Mouse (Mus musculus) bone marrow, adult 2 months (tissue): ENCODE results near the gene Peak1. TPM values are rescaled to one million over a fixed set of nuclear protein-coding genes. Genes with fewer than 3 reads are reported as not detected.

ENCODE experiments used
- H3K27ac ChIP-seq: fragments of 200-500 bp; 2 replicates; pipeline ENCODE4 v1.5.1; 2012; ENCODE audit warnings: low read depth, mild to moderate bottlenecking, control low read depth, inconsistent platforms, low read length; ENCODE audit not compliant: control insufficient read depth, poor library complexity, insufficient read depth
- H3K4me1 ChIP-seq: fragments of 200-500 bp; 2 replicates; pipeline ENCODE4 v1.6.1; 2011; ENCODE audit warnings: low read length; ENCODE audit not compliant: control insufficient read depth, insufficient read depth
- H3K4me3 ChIP-seq: fragments of 200-500 bp; replicated peaks from 2 replicates; pipeline ENCODE3; 2011; ENCODE audit warnings: mild to moderate bottlenecking, low read depth, low read length, control low read depth; ENCODE audit not compliant: control insufficient read depth
- CTCF ChIP-seq: fragments of 200-500 bp; IDR thresholded peaks from 2 replicates; pipeline ENCODE4 v1.5.1; 2011; ENCODE audit warnings: low read length, control low read depth; ENCODE audit not compliant: control insufficient read depth, insufficient read depth
- POLR2A ChIP-seq: fragments of 200-500 bp; IDR thresholded peaks from 2 replicates; pipeline ENCODE4 v1.6.1; 2011; ENCODE audit warnings: low read depth, mild to moderate bottlenecking, control low read depth, low read length, borderline replicate concordance; ENCODE audit not compliant: control insufficient read depth
- WGBS: fragments of 180-500 bp; shearing (Covaris S2); methylation state at CpG from one replicate; pipeline ENCODE4 v1.1.7; 2018; 5-methylcytosine and 5-hydroxymethylcytosine counted together
- polyA plus RNA-seq: library from polyadenylated mRNA; stranded (reverse); fragments of >200 nt; gene quantifications from 2 replicates; pipeline ENCODE4 v1.2.4, GENCODE M21; 2011; ENCODE audit warnings: low replicate concordance; ENCODE audit not compliant: missing spikeins, insufficient read depth, insufficient read length

Gene Peak1
- polyA plus RNA-seq, 1 experiment, result 7.4 TPM

DNA sequence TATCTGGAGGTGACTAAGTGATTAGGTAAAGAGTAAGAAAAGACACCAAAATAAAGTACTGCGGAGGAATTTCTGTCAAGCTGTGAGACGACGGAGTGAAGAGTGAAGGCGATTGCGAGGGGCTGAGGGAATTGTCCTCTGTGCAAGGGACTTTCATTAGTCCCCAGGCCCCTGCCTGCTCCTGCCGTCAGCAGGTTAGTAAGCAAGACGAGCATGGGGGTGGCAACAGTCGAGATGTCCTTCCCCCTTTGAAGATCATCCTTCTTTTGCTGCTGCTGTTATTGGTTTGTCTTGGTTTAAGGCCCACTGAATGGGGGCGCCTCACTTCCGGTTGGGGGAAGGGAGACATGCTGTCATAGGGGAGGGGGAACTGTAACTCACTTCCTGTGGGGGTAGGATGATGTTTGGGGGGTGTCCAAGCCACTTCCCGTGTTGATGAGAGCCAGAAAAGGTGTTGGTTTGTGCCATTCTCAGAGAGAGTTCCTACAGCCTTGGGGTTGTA is 922 bp upstream of the Peak1 start:
- Histone ChIP-seq H3K4me3 (peak overlapping the region; percentile 96), H3K4me1 (no peaks in the 10 kb centered on the region), H3K27ac (peak overlapping the region; percentile 94)
- 2% methylated on average over 11 of the region's 11 CpGs for WGBS
- no peak for TF ChIP-seq POLR2A
- no peak for TF ChIP-seq CTCF

DNA sequence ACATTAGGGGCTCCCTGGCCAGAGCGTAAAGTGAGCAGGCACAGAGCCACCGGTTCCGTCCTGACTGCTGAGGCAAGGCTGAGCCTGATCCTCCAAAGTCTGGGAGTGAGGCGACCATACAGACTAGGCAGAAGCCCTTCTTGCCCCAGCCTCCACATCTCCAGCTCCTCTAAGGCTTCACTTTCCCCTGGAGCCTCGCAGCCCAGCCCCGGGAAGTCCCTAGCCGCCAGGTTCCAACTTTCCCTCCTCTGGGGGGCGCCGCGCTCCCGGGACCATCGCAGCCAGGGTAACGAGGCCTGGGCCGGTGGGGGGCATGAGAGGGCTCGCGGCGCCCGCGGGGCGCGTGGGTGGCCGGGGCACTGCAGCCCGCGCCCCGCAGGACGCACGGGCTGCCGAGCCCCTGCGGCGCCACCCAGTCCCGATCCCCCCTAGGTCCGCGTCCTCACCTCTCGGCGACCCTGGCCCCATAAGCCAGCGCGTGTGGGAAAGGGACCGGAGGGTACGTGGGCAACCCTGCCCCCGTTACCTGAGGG is 386 bp downstream of the Peak1 start:
- H3K27ac ChIP-seq, result peak overlapping the region; percentile 85
- TF ChIP-seq POLR2A, result no peak
- peak; percentile 35; the same call in 1 of the 2 replicates for TF ChIP-seq CTCF
- H3K4me1 ChIP-seq, result no peaks in the 10 kb centered on the region
- H3K4me3 ChIP-seq, result peak overlapping the region; percentile 98
- 1% methylated on average over 40 of the region's 40 CpGs for WGBS

- no peaks in the 10 kb centered on the region for H3K4me1 ChIP-seq
- H3K27ac ChIP-seq, result no peak overlapping the region
- TF ChIP-seq CTCF (no peak), POLR2A (no peak)
- WGBS, result 50% methylated on average over 4 of the region's 4 CpGs
- H3K4me3 ChIP-seq, result no peak overlapping the region
Observed at GRCm38 (mm10) chr9:56415935-56416607, 1.8 kb downstream of the Peak1 start.

- no peak for TF ChIP-seq CTCF
- no peak for TF ChIP-seq POLR2A
- Histone ChIP-seq H3K4me1 (no peaks in the 10 kb centered on the region), H3K4me3 (no peak overlapping the region), H3K27ac (no peak overlapping the region)
- 76% methylated on average over 1 of the region's 1 CpGs for WGBS
Observed at GRCm38 (mm10) chr9:56415393-56415792, 2.5 kb downstream of the Peak1 start.

DNA sequence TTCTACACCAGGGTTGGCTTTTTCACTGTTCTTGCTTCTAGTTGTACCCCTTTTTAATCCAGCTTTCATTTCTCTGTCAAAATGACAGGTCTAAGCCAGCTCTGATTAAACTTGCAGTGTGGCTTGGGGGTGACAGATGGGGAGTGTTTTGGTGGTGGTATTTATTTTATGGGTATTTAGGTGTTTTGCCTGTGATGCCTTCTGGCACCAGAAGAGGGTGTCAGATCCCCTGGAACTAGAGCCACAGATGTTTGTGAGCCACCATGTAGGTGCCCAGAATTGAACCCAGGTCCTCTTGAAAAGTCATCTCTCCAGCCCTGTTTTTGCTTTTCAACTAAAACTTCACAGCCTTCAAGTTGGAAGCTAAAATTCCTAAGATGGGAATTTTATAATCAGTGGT is 3.5 kb downstream of the Peak1 start:
- H3K27ac ChIP-seq, result no peak overlapping the region
- H3K4me1 ChIP-seq, result no peaks in the 10 kb centered on the region
- no peak for TF ChIP-seq CTCF
- no peak for TF ChIP-seq POLR2A
- no peak overlapping the region for H3K4me3 ChIP-seq

DNA sequence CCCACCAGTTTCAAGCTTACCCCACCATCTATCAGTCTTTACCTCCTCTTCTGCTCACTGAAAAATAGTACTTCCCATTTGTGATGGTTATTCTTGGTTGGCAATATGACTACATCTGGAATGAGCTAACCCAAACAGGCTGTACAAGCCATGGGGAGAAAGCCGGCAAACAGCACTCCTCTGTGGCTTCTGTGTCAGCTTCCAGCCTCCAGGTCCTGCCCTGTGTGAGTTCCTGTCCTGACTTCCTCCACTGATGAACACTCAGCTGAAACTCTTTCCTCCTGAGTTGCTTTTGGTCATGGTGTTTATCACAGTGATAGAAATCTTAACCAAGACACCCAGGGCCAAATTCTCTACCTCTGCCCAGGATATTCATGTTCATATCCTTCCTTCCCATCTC is 5.2 kb downstream of the Peak1 start:
- TF ChIP-seq POLR2A (no peak), CTCF (no peak)
- Histone ChIP-seq H3K4me1 (no peaks in the 10 kb centered on the region), H3K27ac (no peak overlapping the region), H3K4me3 (no peak overlapping the region)
- 5% methylated on average over 1 of the region's 1 CpGs for WGBS

DNA sequence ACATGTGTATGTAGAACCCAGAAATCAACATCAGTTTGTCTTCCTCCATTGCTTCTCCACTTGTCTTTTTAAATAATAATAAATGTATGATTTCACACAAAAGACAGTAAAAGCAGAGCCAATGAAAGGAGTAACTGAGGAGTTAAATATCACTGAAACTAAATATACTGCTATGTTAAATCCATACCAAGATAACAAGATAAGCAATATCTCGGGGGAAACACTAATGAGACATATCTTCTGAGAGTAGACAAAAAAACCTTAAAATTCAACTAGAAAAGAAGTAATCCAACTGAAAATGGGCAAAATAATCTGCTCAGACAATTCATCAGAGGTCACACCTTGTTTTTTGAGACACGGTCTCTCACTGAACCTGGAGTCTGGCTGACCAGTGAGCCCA is 7.9 kb downstream of the Peak1 start:
- WGBS, result 61% methylated on average over 2 of the region's 2 CpGs
- TF ChIP-seq CTCF (no peak), POLR2A (no peak)
- H3K4me3 ChIP-seq, result no peak overlapping the region

DNA sequence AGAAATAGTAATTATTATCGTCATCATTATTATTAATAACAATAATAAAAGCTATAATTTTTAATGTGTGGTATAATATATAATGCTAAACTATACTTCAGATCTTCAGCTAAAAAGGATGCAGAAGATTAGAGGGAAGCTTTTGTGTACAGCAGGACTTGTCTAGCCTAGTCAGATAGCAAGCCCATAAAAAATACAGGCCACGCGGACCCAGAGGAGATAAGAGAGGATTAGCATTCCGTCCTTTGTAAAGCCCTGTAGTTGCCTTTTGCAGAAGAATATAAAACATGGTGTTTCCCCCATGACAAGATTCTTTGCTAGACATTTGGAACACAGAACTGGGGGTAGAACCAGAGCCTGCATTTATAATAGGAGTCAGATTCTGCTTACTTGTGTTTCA is 13.2 kb downstream of the Peak1 start:
- Histone ChIP-seq H3K4me3 (no peak overlapping the region), H3K4me1 (no peaks in the 10 kb centered on the region), H3K27ac (no peak overlapping the region)
- WGBS, result 75% methylated on average over 4 of the region's 4 CpGs
- TF ChIP-seq CTCF (no peak), POLR2A (no peak)

More for the DNA sequence above, 7.9 kb downstream of the Peak1 start:
- Histone ChIP-seq H3K4me1 (no peaks in the 10 kb centered on the region), H3K27ac (no peak overlapping the region)
